Mouse (Mus musculus) ES-Bruce4 (cell line): ENCODE measurements around the gene Atg4b.

ENCODE experiments used
- CTCF ChIP-seq: IDR thresholded peaks from one replicate; pipeline ENCODE4 v1.8.1; 2011; ENCODE audit warnings: low read depth, low read length
- EP300 ChIP-seq: IDR thresholded peaks from 2 replicates; pipeline ENCODE4 v1.6.1; 2011; ENCODE audit warnings: low read depth, low read length; ENCODE audit not compliant: insufficient read depth

DNA sequence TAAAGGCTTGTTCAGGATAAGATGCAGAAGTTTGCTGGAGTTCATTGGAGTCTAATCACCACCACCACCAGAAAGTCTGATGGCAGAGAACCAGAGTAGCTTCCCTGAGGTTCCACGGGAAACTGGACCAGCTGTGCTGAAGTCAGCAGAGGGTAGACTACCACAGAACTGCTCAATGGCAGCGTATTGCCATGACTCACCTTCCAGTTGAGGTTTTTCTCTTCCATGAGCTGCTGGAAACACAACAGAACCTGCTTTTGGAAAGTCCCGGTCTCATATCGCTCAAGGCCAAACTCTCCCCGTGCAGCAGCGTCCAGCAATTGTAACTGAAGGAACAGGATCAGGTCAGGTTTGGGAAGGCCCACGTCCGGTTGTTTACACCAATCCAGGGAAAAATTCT lies 43.2 kb downstream of the Atg4b start:
- TF ChIP-seq CTCF (no peak), EP300 (no peak)
